Mouse (Mus musculus) embryo, embryonic 11.5 days (tissue): ENCODE measurements around the gene Tfdp2.

Source experiments
- DNase-seq: peaks from one replicate; pipeline ENCODE4 v3.0.0-alpha.2; 2012; ENCODE audit warnings: low read depth, low spot score

Tfdp2 gene

DNA sequence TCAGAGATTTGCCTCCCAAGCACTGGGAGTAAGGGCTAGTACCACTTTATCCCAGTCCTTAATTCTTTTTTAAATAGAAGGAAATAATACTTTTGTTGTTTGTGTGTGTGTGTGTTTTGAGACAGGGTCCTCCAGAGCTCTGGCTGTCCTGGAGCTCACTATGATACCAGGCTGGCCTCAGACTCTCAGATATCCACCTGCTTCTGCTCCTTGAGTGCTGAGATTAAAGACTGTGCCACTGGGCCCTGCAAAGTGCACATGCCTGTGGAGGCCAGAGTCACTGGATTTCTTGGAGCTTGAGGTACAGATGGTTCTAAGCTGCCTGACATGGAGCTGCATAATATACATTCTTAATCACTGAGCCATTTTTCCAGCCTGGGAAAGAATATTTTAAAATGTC, 32.2 kb downstream of the Tfdp2 start:
- DNase-seq, result no peak

DNA sequence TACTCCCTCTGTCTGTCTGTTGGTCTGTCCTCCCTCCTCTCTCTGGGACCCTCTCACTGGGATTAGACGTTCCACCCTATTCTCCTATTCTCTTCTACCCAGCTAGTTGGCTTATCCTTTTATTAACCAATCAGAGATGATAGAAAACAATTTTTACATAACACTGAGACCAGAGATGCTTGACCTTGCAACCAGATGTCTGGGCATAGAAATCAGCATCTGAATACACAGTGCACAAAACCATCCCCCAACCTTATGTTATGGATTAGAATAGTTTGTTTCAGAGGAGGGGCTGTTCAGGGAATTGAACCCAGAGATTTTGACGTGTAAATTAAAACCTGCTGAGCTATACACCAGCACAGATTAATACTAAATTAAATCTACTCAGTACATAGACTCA, 34.2 kb downstream of the Tfdp2 start:
- no peak for DNase-seq

DNA sequence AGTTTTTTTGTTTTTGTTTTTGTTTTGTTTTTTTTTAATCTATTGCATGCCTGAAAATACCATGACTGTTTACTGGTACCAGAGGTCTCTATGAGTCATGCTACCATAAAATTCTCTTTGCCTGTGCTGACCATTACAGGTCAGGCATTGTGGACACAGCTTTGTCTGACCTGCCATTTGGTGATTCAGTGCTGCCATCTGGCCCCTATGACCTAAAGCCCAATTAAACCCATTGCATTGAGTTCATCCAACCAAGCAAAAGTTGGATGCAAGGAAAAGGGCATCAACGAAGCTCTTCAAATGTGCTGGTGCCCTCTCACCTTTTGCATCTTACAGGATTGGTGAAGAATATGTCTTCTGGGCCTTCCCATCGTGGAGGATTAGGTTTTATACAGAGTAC, 39.4 kb downstream of the Tfdp2 start:
- DNase-seq, result no peak

DNA sequence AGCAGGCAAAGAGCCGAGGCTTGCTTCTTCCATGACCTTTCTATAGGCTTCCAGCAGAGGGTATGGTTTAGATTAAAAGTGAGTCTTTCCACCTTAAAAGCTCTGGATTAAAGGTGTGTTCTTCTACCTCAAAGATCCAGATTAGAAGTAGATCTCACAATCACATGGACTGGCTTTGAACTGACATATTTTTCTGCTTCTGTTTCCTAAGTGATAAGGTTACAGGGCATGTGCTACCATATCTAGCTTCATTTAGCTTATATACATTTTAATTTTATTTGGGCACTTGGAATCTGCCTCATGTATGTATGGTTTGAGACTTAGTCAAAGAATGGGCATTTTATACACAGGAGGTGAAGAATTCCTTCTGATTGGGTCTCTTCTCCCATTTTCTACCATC, 41.3 kb downstream of the Tfdp2 start:
- DNase-seq, result no peak

DNA sequence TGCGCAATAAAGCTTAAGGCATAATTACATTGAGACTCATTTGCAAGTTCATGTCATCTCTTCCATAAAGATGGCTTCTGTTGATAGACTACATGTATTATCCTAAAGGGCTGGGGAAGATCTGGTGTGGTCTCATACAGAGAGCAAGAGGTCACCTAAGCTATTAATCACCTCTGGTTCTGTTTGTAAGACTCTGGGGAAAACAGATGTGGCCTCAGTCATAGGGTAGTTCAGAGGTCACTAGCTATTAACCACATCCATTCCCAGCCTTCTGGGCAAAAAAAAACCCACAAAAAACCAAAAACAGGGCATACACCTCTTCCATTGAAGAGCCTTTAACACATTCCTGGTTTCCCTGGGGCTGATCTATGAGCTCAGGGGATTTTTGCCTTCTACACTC, 42.2 kb downstream of the Tfdp2 start:
- DNase-seq, result no peak

DNA sequence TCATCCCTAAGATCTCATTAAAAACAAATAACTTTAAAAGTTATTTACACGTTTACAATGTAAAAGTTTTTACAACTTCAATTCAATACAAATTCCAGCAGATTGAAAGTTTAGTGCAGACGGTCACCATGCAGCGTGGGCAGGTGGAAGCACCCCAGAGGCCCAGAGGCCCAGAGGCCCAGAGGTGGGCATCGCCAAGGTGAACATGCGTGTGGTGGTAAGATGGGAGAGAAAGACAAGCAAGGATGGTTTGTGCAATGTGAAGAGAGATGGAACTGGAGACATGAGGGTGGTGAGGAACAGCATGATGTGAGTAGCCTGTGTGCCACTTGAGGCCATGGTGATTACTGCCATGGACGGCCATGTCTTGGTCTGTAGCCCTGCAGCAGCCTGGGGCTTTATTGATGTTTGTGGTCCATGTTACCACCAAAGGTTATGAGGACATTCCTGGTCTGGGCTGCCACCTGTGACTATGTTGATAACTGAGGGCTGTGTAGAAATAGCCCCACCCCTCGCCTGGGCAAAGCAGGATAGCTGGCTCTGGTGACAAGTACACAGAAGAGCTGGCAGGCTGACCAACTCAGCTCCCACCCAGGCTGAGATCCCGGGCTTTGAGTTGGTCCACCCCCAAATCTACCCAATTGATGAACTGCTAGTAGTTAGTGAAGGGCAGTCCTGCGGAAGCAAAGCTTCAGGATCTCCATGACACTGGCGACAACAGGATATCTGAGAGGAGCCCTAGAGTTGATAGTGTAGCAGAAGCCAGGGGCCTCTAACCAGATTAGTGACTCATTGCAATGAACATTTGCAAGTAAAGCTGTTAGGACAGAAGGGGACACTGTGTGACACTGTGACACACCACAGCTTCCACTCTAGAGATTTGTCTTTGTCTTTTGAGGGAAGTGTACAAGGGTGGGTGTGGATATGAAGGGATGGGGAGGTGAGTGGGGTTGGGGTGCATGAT, 45.3 kb downstream of the Tfdp2 start:
- no peak for DNase-seq

DNA sequence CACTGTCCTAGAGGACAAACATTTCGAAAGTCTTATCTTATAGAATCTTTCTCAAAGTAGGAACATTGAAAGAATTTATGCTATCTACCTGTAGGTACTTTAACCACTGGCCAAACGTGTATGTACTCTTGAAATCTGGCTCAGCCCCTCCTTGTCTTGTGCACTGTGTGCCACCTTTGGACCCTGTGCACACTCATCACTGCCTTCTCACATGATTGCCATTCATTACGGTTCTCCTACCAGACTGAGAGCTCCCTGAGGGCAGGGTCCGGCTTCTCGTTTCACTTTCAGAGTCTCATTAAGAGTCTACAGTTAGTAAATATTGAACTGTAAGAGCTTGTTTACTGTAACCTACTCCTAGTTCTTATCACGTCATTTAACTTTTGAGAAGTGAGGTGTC, 47.8 kb downstream of the Tfdp2 start:
- no peak for DNase-seq

DNA sequence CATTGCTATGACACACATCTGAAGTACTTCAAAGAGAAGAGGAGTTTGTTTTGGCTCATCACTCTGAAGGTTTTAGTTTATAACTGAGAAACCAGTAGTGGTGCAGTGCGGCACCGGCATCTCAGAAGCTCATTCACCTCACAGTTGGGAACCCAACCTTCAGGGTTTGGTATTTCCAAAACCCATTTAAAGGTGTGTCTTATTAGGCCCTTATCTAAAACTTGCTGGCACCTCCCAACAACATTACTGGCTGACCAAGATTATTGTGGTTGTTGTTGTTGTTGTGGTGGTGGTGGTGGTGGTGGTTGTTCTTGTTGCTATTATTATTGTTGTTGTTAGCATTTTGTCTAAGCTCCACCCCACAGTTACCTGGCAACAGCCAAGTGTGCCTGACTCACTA, 58.7 kb downstream of the Tfdp2 start:
- DNase-seq, result no peak

DNA sequence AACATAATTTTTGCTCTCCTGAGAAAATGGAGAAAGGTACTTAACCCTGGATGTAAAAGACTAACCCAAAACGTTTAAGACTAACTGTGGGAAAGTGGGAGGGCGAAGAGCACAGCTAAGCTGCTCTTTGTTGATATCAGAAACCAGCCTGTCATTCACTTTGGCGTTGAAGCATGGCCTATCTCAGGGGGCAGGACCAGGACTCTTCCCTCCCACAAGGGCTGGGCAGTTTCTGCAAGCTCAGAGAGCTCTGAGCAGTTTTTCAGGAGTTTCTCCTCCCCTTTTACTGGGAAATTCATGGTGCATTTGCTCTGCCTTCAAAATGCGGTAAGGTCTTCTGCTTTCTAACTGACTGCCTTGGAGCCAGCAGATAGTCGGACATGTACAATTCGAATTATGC, 62.4 kb downstream of the Tfdp2 start:
- no peak for DNase-seq

DNA sequence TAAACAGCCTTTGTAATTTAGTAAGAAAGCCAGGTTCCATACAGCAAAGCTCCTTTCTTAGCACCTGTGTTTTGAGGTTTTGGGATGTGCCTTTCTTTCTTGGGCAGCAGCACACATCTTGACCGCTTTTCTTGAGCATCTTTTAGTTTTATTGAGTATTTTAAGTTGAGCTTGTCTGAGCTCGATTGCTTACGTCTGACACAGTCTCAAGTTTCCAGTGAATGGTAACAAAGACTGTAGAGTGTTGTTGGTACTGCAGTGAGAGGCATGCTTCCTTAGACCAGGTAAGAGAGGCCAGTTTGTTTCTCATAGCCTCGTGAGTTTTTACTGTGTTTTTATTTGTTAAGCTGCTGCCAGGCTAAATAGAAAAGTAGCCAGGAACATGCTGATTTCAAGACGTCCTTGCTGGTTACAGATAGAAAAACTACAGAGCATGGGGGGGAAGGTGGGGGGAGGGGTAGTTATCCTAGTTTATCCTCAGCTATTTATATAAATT, 63.0 kb downstream of the Tfdp2 start:
- DNase-seq, result peak; percentile 65

DNA sequence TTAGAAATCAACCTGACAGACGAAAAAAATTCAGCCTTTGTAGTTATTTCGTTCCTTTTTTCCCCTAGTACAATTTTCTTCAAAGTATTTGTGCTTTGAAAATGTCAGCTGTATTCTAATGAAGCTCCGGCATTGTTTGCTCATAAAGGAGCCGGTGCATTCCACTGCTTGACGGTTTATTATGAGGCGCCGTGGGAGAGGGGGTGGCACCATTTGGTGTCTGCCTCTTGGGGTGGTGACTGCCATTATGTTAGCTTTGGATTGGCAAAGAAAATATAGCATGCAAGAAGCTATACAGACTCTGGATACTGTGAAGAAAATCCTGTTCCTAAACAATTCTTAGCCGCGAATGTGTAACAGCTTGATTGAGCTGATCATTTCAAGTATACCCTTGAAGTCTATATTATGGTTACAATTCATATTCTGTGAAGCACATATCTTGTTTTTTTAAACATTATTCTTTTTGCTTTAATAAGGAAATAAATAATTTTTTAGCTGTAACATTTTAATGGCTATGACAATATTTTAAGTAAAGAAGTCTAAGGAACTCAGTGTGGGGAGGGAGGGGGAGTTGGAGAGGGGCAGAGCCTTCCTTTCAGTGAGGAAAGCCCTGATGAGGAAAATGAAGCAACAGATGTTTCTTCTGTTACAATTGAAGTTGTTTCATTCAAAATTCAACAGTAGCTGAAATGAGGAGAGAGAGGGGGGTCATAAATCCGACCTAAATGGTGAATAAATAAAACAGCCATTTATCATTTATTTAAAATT, 63.9 kb downstream of the Tfdp2 start:
- no peak for DNase-seq

DNA sequence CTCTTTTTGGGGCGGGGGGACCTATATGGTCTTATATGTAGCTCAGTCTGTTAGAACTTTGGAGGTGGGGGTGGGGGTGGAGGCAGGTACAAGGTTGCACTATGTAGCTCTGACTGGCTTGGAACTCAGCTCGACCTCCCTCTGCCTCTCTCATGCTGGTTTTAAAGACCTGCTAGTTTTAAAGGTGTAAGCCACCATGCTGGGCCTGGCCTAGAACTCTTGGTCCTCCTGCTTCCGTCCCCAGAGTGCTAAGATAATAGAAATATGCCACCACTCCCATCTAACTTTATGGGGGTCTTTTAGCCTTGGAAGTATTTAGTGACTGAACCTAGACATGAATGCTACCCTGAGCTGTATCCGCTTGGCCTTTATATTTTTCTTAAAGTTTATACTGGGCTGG, 65.0 kb downstream of the Tfdp2 start:
- no peak for DNase-seq

DNA sequence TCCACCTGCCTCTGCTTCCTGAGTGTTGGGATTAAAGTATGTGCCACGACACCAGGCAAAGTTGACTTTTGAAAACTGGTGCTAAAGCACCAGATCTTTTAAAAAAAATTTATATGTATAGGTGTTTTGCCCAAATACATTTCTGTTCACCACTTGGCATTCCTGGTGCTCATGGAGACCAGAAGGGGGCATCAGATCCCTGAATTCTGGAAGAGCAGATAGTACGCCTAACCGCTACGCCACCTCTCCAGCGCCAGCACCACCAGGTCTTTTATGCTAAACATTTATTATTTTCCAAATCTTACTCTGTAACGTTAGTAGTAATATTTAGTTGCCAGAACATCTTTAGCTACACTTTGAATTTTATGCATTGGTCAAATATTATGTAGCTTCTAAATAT, 65.9 kb downstream of the Tfdp2 start:
- no peak for DNase-seq

DNA sequence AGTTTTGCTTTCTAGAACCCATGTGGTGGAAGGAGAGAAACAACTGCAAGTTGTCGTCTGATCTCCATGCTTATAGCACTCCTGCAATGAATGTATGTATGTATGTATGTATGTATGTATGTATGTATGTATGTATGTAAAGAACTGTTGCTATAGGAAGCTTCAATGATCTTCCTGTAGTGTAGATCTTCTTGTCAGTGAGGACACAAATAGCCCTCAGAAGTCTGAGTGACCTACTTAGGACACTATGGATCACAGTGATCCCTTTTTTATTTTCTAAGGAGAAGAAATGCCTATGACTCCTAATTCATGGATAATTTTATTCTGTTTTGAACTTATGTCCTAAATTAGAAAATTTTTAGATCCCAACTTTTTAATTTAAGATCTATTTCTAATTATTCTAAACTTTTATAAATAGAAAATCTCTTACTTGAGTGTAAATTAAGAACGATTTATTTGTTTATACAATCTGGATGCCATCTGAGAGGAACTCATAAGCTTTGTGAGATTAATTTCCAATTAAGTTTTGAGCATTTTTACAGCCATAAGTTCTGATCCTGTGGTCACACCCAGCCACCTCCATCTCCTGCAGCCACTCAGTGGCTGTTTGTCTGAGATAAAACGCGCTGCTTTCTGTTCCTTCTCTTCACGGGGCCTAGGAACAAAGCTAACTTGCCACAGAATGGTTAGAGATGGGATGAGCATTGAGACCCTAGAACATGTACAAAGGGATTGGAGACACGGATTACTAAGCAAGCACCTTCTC, 70.9 kb downstream of the Tfdp2 start:
- DNase-seq, result no peak

DNA sequence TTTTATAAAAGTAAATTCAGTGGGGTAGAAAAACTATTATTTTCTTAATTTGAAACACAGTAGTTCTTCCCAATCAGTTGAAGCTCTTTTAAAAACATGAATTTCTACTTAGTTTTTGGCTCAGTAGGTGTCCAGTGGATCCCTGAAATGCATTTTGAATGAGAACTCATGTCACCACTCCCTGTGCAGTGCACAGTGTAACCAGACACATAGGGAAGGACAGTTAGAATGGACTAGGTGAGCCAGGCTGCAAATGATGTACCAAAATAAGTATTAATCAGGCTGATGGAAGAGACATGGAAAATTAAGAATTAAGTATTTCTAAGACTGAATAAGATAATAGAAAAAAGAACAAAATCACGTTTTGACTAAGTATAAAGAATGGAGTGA, 71.5 kb downstream of the Tfdp2 start:
- no peak for DNase-seq

DNA sequence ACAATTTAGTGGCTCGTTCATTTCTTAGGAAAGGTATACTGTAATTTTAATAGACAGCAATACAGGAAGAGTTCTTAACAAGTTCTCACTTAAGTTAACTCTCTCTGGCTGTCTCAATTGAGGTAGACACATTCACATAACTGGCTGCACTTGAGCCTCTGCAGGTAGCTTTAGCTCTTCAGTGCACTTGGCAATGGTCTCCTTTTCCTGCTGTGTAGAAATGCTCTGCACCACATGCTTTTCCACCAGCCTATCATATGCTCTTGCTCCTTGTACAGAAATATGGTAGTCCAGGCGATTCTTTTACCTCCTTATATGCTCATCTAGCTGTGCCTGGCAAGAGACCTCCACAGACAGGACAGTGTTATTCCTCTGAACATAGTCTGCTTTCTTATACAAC, 73.7 kb downstream of the Tfdp2 start:
- DNase-seq, result no peak

DNA sequence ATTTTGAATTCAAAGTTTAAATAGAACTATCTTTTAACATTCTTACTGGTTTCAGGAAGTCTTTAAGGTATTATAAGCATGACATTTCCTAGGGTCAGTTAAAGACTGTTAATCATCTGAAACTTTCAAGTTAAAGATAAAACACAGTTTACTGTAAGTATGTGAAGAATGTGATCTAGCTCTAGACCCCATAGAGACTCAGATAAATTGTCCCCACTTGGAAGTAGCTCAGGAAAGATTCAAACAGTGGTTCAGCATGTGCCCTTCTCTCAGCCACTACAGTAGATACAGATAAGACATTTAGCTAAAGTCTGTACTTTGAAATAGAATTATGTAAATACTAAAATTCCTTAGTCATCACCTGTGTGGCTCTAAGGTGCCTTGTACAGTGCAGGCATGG, 79.5 kb downstream of the Tfdp2 start:
- DNase-seq, result no peak

DNA sequence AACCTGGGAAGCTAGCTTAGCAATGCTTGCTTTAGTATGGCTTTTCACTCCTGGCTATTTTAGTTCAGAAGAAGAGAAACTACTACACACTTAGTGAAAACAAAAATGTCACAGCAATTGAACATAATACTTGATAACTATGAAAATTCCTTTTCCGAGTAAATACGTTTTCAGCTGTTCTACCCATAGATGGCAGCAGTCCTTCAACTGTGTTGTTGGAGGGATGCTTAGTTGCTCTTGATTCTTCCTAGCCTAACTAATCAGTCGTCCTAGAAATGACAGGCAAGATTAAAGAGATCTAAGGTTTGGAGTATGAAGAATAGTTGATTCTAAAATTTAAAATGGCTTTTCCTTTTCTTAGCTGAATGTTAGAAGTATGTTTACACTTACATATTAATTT, 85.4 kb downstream of the Tfdp2 start:
- no peak for DNase-seq

DNA sequence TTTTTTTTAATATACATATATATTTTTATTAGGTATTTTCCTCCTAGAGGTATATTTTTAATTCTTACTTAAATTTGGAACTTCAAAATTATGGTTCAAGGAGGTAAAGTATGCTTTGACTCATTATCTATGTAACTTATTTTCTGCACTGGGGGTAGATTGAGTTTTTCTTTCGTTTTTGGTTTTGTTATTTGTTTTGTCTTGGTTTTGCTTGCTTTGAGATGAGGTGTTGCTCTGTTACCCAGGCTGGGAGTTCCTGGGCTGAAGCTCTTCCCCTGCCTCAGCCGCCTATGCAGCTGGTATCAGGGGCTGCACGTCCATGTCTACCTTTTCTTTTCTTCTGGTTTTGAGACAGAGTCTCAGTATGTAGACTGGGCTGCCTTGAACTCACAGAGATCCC, 86.0 kb downstream of the Tfdp2 start:
- no peak for DNase-seq

DNA sequence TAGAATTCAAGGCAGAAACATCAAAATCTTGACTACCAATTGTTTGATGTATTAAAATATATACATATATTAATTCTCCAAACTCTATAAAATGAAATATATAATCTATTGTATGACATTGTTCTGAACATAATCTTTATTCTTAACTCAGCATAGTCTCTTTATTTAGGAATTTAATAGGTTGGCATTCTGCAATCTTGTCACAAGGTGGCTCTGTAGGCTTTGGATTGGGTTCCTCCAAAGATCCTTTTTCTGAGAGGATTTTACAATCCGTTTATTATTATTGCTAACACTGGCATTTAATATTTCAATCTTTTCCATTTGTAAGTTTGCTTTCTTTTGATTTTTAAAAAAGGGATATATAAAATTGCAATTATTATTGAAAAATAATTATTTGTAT, 88.8 kb downstream of the Tfdp2 start:
- no peak for DNase-seq

DNA sequence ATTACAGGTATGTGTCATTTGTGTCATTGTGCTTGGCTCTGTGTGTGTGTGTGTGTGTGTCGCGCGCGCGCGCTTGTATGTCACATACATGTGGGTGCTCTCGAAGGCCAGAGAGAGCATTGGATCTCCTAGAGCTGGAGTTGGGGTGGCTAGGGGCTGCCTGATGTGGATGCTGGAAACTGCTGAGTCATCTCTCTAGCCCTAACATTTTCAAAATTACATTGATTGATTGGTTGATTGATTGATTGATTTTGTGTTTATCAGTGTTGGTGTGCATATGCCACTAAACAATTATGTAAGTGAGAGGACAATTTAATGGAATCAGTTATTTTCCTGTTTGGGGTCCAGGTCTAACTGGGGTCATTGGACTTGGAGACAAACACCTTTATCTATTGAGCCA, 96.1 kb downstream of the Tfdp2 start:
- no peak for DNase-seq
